Mouse (Mus musculus): ENCODE results near the gene Tbl3.
"Not testable (repeated sequence)": the region's sequence is repeated elsewhere in the genome, so short reads cannot be mapped to it uniquely, and the experiment has no call there.

Tbl3 gene

GRCm38 (mm10) chr17:24727618-24728017 is 20.2 kb upstream of the Tbl3 start, which contains the start of gene Rpl3l:
Rpl3l (plus strand) TSS chr17:24727820.
- no peak for DNase-seq (ENCODE audit: low spot score in 2 of 2)

GRCm38 (mm10) chr17:24725637-24726390 is 18.4 kb upstream of the Tbl3 start:
- no peak for DNase-seq (ENCODE audit: low spot score in 2 of 2)

- peak; percentile 97 to 99 for DNase-seq (ENCODE audit: low spot score in 2 of 2)
Observed at GRCm38 (mm10) chr17:24724184-24724583, 16.7 kb upstream of the Tbl3 start, which contains the start of gene Ndufb10. Ndufb10 (minus strand) TSS chr17:24724478.

GRCm38 (mm10) chr17:24723881-24724180 is 16.4 kb upstream of the Tbl3 start:
- DNase-seq (ENCODE audit: low spot score in 2 of 2) = peak in 1 of 2 experiments; percentile 61

GRCm38 (mm10) chr17:24723122-24723880 is 15.8 kb upstream of the Tbl3 start:
- no peak for DNase-seq (ENCODE audit: low spot score in 2 of 2)

GRCm38 (mm10) chr17:24722220-24722924 is 14.9 kb upstream of the Tbl3 start:
- no peak for DNase-seq (ENCODE audit: low spot score in 2 of 2)

GRCm38 (mm10) chr17:24721383-24721955 is 14.0 kb upstream of the Tbl3 start:
- not testable (repeated sequence) for DNase-seq (ENCODE audit: low spot score in 2 of 2)

- not testable (repeated sequence) for DNase-seq (ENCODE audit: low spot score in 2 of 2)
Observed at GRCm38 (mm10) chr17:24720616-24721015, 13.2 kb upstream of the Tbl3 start.

GRCm38 (mm10) chr17:24719494-24720222 is 12.2 kb upstream of the Tbl3 start:
- peak; percentile 90 to 99 for DNase-seq (ENCODE audit: low spot score in 2 of 2)

- DNase-seq (ENCODE audit: low spot score in 2 of 2) = not testable (repeated sequence)
Observed at GRCm38 (mm10) chr17:24718938-24719337, 11.5 kb upstream of the Tbl3 start.

GRCm38 (mm10) chr17:24717943-24718342 is 10.5 kb upstream of the Tbl3 start, which contains the start of the genes Rnf151 and Rps2:
Rnf151 (minus strand) TSS chr17:24718063.
Rps2 (plus strand) TSS chr17:24718116.
- no peak for DNase-seq (ENCODE audit: low spot score in 2 of 2)

GRCm38 (mm10) chr17:24716166-24716682 is 8.8 kb upstream of the Tbl3 start:
- DNase-seq (ENCODE audit: low spot score in 2 of 2) = no peak

- no peak for DNase-seq (ENCODE audit: low spot score in 2 of 2)
Observed at GRCm38 (mm10) chr17:24715556-24715955, 8.1 kb upstream of the Tbl3 start.

GRCm38 (mm10) chr17:24708646-24709045 is 1.2 kb upstream of the Tbl3 start:
- no peak for DNase-seq (ENCODE audit: low spot score in 2 of 2)

- DNase-seq (ENCODE audit: low spot score in 2 of 2) = peak in 1 of 2 experiments; percentile 49
Observed at GRCm38 (mm10) chr17:24707801-24708425, 453 bp upstream of the Tbl3 start.

GRCm38 (mm10) chr17:24705821-24706220 is 1.6 kb downstream of the Tbl3 start:
- DNase-seq (ENCODE audit: low spot score in 2 of 2) = no peak

- DNase-seq (ENCODE audit: low spot score in 2 of 2) = no peak
Observed at GRCm38 (mm10) chr17:24701251-24701650, 6.2 kb downstream of the Tbl3 start.

- no peak for DNase-seq (ENCODE audit: low spot score in 2 of 2)
Observed at GRCm38 (mm10) chr17:24699473-24699872, 8.0 kb downstream of the Tbl3 start.

- DNase-seq (ENCODE audit: low spot score in 2 of 2) = no peak
Observed at GRCm38 (mm10) chr17:24698715-24699114, 8.7 kb downstream of the Tbl3 start.

- DNase-seq (ENCODE audit: low spot score in 2 of 2) = no peak
Observed at GRCm38 (mm10) chr17:24697985-24698384, 9.5 kb downstream of the Tbl3 start.
